Mouse (Mus musculus) heart, adult 2 months (tissue): ENCODE results near the gene Tnip1.

ENCODE experiments used
- CTCF ChIP-seq: fragments of 200-600 bp; IDR thresholded peaks from 2 replicates; pipeline ENCODE4 v1.8.1; 2022; ENCODE audit warnings: antibody characterized with exemption, mild to moderate bottlenecking, moderate library complexity
- EP300 ChIP-seq: fragments of 200-500 bp; IDR thresholded peaks from 2 replicates; pipeline ENCODE4 v1.6.1; 2011; ENCODE audit warnings: low read depth, low read length, control low read depth; ENCODE audit not compliant: insufficient read depth
- POLR2A ChIP-seq: fragments of 200-500 bp; IDR thresholded peaks from 2 replicates; pipeline ENCODE4 v1.6.1; 2011; ENCODE audit warnings: mild to moderate bottlenecking, low read depth, low read length, control low read depth; ENCODE audit not compliant: insufficient read depth

DNA sequence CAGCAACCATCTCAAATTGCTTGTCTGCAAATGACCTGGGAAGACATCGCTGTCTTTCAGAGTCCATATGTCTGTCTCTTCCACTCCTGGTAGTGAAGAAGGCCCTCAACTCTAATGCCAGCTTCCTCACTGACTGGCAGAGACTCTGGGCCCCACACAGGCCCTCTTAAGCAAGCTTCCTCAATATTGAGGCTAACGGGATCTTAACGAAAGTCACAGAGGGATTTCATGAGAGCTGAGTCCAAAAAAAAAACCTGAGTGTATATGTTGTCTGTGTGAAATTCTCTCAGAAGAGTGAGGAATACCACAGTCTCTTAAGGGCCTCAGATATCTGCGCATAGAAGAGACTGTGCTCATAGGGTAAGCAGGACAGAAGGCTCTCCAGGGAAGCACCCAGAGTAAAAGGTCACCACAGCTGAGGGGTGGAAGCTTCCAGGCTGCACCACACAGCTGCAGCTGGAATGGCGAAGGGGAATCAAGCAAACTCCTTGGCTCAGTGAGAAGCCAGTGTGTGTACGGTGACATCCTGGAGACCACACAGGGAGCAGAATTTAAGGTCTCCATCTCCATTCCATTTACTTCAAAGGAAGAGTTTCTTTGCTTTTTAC lies 41.6 kb downstream of the Tnip1 start:
- TF ChIP-seq EP300, result 0 out of 2 replicates have a peak, but pooled peaks have one; percentile 19
- no peak for TF ChIP-seq CTCF
- TF ChIP-seq POLR2A, result no peak
